11 mouse cellular contexts compared by ENCODE assay signal in genomic region chr16:43360838-43361480, GRCm38 (mm10).
DNase-seq lines count a peak whose midpoint lies in the region; ATAC-seq lines count a peak whose summit lies in the region.
"Had no signal": no experiment of that assay in that cellular context is flagged by ENCODE, and none has a peak within 500 bp of the region (broad histone marks: within the 10 kb centered on the region; RNA-seq: fewer than 3 reads in every experiment).

No protein-coding gene starts in this region.

- peak; percentile 16 to 29 for DNase-seq in cerebellum, postnatal 14 days
- DNase-seq in cerebellum, postnatal 4 days (ENCODE audit: low spot score in 2 of 2), result no peak
- peak; percentile 39 for DNase-seq in Muller cell, postnatal 12 days (ENCODE audit: inconsistent ontology term)
- DNase-seq in kidney, adult 18-20 months, result peak; percentile 43
- DNase-seq in kidney, postnatal 25 days, result peak; percentile 41 to 50
- no peak for DNase-seq in layer of hippocampus, postnatal 36 days
- DNase-seq in heart, postnatal 4 days, result no peak
- DNase-seq: cerebellum, adult 11-12 months had no signal

- no peak for ATAC-seq in erythroblast, adult 5-6 weeks (replicated peaks; ENCODE audit: low FRiP score, poor library complexity, severe bottlenecking)
- ATAC-seq: intestine, embryonic 16.5 days; lung, postnatal 0 days had no signal

Comparison
In these comparisons a context has a peak if more than half of its experiments do, and no peak if none do; other contexts are left out.
1. DNase-seq: peak in cerebellum, postnatal 14 days (2 of 2), Muller cell, postnatal 12 days (single experiment), kidney, adult 18-20 months (single experiment) and kidney, postnatal 25 days (2 of 2); none in cerebellum, postnatal 4 days (0 of 2), layer of hippocampus, postnatal 36 days (0 of 2) and heart, postnatal 4 days (single experiment).